Mouse (Mus musculus) kidney, postnatal 10 days (tissue): ENCODE data around the gene Dpm2.
A peak's percentile ranks its signal among the peaks of the same experiment; 100 is the strongest.

Experiments used
- DNase-seq: peaks from one replicate; pipeline ENCODE4 v3.0.0; 2021; ENCODE audit warnings: mixed read lengths

The Dpm2 gene

DNA sequence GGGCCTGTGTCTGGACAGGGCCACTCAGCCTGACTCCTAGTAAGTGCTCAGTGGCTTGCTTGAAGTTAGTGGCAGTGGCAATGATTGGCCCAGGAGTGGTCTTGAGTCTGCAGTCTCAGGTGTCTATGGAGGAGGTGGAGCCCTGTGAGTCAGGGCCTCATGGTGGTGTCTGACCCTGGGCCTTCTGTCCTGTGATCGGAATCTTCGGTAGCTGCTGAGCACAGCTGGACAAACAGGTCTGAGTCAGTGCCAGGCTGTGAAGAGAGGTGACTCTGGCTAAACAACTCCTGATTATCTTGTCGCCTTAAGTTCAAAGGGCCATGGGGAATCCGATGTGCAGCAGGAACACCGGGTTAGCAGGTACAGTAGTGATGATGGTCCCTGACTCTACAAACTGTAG lies 23.3 kb upstream of the Dpm2 start:
- DNase-seq, result no peak

DNA sequence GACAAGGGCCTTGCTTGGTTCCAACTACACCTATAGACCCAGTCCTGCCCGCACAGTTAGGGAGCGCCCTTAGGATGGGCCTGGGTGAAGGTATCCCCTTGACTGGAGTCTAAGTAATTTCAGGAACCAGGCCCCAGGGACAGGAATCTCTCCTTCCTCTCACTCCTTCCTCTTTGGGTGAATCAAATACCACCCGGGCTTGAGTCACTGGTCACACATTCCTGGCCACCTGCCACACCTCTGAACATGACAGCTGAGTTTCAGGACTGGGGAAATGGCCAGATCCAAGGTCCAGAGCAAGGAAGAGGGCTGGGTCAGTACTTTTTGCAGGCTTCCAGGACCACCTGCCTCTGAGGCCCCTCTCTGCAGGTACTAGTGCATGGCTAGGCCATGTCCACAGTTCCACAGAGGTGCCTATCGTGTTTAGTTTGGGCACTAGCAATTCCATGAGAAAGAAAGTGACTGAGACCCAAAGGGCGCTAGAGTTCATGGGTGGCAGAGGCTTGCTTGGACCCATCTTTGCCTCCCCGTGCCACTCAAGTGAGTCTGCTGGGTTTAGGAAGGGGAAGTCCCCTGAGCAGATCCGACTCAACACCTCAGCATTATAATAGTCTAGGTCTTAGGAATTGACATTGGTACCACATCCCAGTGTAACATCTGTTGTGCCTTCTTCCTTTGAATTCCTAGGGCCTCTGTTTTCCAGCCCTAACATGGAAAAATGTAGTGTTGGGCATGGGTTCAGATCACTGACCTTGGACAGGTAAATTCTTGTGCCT lies 22.5 kb upstream of the Dpm2 start:
- DNase-seq, result peak; percentile 66

DNA sequence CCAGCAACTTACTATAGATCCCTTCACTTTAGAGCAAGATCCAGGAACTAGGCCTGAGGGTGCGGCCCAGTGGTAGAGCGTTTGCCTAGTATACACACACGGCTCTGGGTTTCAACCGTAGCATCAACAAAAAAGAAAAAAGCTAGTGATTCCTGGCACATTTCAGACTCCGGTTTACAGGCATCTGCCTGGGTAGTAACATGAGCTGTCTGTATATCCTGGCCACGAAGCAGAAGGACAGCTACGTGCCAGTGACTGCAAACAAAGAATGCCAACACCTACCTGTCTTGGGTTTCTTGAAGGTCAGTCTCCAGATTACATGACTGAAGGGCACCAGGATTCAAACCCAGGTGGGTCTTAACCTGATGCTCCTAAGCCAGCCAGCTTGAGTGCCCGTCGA lies 21.5 kb upstream of the Dpm2 start:
- DNase-seq, result no peak

DNA sequence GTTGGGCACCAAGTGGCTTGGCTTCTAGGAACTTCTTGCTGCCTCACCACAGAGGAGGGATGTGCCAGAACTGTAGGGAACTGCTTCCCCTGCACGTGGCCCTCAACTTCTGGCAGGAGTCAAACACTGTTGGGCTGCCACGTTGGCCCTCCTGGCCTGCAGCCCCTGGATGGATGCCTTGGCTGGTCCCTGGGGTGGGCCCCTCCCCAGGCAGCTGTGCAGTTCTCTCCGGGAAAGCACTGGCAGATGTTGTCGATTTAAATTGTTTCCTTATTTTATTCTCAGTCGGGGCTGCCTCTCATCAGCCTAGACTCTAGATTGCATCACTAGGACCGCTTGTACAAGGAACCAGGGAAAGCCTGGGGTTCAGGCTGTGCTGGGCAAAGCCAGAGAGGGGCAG lies 20.9 kb upstream of the Dpm2 start:
- DNase-seq, result peak; percentile 55

DNA sequence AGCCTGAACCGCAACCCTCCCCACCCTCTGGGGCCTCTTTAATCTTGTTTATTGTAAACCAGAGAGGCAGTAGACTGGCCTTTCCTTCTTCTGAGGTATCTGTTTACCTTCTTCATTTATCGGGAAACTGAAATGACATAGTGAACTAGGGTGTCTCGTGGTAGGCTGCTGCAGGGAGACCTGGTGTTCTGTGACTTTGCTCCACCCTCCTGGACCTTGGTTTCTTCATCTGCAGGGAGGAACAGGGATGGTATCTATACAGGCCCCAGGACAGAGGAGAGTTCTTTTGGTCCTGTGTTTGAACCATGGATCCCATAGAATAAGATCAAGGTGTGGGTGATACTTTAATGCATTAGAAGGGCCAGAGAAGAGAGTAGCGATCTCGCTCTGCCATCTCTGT lies 19.4 kb upstream of the Dpm2 start:
- no peak for DNase-seq

DNA sequence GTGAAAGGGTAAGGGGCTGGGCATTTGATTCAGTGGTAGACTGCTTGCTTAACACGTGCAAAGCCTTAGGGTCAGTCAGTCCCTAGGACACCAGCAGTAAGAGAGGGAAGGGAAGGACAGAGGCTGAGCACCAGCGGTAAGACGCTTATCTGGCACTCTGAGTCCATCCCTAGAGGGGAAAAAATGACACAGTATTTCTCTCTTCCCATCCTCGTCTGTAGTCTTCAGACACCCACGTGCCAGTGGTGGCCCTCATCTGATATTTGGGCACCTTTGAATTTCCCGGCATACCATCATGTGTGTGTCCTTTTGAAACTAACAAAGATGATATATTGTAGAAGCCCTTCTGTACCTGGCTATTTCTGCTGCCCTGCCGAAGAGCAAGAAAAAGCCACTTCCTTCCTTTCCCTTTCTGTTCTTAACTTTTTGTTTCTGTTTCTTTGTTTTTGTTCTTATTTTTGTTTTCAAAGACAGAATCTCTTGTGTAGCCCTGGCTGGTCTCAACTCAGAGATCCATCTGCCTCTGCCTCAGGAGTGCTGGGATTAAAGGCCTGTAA lies 17.0 kb upstream of the Dpm2 start:
- no peak for DNase-seq

DNA sequence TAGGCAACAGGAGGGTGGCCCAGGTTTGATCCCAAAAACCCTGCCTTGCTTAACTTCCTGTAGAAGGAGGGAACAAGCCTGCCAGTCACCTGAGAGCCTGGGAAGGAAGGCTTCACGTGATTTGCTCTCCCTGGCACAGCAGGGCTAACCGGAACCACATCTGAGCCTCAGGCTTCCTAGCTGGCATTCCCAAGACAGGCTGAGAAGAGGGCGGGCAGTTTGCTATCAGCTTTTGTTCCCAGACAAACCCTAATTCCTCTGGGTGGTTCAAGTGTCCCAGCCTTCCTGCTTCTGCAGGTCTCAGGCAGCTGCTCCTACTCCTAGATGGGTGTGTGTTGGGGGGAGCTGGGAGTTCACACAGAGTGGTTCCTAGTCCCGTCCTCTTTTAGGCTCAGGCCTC lies 15.2 kb upstream of the Dpm2 start:
- peak; percentile 36 for DNase-seq

DNA sequence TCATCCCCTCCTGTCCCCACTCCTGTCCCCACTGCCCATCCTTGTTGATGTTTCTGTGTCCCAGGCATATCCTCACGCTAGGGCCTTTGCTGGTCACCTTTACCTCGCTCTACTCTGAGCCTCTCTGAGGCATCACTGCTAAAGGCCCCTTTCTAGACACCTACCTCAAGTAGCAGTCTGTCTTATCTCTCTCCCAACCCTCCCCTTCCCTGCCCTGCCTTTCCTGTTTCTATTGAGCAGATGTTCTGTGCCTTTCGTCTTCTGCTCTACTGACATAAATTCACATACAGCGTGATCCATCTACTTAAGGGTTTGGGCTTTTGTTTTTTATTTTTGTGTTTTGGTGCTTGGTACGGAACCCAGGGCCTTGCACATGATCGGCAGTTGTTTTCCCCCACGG lies 14.6 kb upstream of the Dpm2 start:
- no peak for DNase-seq

DNA sequence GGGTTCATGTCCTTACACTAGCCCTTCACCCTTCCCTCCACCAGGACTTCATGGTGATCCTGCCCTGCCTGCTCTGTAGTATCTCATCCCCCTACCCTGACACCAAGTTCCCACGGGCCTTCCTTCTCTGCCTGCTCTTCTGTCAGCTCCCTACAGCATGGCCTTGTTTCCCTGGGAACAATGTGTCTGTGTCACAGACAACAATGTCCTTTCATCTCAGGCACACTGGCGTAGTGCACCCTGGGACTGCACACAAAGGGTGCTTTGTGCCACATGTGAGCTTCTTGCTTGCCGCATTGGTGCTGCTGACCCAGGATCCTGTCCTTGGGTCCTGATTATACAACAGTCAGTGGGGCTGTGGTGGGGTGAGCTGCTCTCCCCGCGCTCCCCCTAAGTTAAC lies 11.1 kb upstream of the Dpm2 start:
- no peak for DNase-seq

DNA sequence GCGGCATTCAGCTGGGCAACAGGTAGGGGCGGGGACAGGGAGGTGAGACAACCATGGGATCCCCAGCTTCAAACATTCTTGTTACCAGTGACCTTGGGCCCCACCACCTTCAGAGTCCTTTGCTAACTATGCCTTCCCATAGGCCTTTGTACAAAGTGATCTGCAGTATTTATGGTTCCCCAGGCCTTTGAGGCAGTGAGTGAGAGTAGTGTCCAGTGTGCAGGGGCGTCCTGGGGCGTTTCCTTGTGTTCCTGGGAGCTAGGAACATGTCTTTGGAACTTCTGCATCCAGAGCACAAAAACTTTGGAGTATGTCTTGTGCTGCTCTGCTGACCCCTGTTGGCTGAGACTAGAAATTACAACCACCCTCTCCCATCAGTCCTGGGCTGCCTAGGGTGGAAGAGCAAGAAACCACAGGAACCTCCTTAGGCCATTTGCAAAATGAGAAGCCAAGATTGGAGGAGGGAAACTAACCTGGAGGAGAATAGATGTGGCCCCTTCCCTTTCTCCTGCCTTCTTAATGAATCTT lies 4.1 kb upstream of the Dpm2 start:
- peak; percentile 82 for DNase-seq

DNA sequence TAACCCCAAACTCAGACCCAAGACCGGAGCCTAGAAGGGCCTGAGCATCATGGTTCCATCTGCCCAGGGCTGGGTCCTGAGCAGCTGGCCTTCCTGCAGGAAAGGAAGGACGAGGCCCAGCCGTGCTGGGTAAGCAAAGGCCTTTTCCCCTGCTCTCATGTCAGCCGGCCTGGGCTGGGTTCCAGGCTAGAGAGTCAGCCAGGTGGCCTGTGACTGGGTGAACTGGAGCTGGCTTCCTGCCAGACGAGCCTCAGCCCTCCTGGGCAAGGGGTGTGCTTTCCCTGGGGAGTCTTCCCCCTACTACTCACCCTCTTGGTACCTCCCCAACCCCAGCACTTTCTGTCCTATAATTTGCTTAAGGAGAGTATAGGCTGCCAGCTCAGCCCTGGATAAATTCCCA lies 2.5 kb upstream of the Dpm2 start:
- peak; percentile 73 for DNase-seq

DNA sequence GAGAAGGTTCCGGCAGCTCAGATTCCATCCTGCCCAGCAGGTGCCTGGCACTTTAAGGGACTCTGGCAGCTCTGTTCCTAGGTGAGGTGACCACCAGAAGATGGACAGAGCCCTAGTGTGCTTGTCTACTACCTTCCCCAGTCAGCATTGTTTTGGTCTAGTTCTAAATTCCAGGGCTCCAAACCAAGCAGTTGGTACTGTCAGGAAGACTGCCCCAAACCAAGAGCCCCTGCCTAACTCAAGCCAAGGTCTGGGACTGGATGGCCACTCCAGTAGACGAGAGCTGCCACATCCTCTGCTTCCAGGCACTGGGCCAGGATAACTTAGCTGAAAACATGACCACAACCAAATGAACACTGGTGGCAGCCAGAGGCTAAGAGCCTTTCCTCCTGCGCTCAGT lies 1.7 kb upstream of the Dpm2 start:
- no peak for DNase-seq

DNA sequence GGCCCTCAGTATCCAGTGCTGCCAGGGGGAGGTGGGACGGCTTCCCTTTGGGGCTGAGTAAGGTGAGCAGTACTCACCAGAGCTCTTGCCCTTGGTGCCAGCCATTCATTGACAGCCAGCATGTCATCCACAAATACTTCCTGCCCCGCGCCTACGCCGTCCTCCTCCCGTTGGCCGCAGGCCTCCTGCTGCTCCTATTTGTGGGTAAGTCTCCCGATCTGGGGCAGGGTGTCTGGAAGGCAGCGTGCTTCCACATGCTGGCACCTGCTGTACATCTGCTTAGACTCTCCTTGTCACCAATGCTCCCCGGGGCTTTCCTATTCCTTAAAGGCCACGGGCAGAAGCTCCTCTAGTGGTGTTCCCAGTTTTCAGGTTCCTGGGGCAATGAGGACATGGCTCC lies 1.5 kb downstream of the Dpm2 start:
- no peak for DNase-seq

DNA sequence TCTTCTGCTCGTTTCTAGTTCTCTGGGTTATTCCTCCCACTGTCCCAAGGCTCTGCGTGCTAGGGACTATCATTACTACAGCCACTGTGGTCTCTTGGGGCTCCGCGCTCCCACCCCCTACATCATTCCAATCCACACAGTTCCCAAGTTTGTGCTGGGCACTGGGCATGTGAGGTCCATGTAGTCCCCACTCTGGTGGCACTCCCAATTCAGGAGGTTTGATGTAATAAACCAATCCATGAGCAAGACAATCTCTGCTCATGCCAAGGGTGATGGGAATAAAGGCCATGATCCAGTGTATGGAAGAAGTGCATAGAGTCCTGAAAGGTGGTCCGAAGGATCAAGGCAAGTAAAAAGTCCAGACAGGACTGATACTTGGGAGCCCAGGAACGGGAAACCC lies 3.8 kb downstream of the Dpm2 start, which contains the start of gene Pip5kl1:
Pip5kl1 (plus strand) TSS at position 301 of the 400 bp plus-strand sequence.
- no peak for DNase-seq

DNA sequence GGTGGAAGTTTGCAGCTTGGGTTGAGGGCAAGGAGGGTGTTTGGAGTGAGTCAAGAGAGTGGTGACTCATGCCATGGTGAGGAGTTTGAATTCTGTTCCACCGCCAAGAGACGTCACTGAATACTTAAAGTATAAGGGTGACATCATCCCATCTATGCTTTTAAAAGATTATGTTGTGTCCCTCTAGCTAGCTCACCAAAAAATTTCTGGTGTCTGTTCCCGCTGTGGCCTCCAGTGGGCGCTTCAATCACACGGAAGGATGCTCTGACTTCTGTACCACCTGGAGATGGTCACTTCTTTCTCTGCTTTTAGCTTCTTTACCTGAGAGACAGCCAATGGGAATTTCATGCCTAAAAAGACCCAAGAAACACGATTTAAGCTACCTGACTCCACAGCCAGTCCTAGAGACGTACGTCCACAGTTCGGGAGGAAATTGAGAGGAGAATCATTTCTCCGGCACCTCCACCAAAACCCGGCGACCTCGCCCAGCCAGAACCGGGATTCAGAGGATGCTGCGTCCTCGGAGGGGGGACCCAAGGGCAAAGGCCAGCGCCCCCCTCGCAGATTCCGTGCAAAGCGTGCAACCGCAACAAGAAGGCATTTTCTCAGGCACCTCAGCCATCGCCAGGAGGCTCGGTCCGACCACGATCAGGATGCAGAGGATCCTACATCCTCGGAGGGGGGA lies 4.4 kb downstream of the Dpm2 start:
- peak; percentile 68 for DNase-seq

DNA sequence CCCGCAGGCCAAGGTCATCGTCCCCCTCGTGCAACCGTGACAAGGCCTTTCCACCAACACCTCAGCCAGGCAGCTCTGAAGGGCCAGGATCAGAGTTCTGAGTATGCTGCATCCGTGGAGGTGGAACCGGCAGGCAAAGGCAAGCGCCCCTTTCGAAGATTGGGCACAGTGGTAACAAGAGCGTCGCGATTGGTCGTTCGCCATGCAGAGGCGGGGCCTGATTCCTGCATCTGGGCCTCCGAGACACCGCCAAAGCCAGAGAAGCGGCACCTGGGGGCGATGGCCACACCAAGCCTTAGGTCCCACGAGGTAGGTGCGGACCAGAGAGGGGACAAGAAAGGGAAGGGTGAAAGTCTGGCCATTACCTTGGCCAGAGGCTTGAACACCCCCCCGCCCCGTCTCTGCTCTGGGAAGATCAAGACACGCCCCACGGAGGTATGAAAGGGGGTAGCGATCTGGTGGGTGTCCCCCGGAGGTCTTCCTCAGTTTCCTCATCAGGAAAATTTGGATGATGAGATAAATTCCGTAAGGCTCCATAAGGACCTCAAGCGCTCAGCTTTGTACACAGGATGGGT lies 5.0 kb downstream of the Dpm2 start, which contains the start of gene 9430097D07Rik:
9430097D07Rik (minus strand) TSS at position 99 of the 575 bp plus-strand sequence.
- DNase-seq, result peak; percentile 46

DNA sequence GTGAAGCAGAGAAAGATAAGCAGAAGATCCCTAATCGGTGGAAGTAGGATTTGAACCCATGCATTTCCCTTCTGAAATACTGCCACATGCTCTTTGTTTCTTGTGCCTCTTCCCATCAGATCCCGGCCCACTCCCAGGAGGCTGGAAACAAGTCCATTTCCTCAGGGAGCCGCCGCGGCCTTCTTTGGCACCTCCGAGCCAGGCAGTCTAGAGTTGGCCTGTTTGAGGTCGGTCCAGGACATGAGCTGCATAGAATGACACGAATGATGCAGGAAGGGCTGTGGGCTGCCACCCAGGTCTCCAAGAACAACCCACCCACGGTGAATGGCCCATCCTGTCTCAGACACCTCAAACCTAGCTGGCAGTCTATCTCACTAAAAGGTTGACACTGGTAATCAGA lies 5.9 kb downstream of the Dpm2 start:
- no peak for DNase-seq

DNA sequence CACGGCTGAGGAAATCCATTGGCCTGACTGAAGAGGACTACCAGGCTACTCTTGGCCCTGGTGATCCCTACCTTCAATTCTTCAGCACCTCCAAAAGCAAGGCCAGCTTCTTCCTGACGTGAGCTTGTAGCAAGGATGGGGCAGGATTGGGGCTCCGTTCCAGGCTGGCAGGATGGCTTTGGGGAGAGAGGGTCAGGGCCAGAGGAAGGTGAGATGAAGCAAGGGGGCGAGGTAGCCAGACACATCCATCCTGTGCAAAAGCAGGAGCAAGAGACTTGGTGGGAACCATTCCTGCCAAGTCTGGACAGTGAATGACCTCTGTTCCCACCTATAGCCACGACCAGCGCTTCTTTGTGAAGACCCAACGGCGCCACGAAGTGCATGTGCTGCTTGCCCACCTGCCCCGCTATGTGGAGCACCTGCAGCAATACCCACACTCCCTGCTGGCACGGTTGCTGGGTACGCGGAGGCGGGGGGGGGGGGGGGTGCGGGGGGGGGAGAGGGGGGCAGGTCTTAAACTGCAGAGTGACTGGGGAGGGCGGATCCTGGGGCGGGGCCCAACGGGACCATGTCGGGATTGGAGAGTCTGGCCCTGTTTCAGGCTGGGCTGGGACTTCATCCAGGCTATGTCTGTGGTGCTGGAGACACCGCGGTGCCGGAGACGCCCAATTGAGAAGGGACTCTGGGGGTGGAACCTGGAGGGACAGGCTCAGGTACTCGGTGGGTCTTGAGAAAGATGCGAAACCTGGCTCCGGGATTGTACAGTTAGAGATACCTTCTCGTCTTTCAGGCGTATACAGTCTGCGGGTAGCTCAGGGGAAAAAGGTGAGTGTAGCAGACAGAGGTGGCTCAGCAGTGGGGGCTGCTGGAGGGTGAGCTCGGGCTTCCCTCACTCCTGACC lies 7.7 kb downstream of the Dpm2 start:
- DNase-seq, result peak; percentile 64

DNA sequence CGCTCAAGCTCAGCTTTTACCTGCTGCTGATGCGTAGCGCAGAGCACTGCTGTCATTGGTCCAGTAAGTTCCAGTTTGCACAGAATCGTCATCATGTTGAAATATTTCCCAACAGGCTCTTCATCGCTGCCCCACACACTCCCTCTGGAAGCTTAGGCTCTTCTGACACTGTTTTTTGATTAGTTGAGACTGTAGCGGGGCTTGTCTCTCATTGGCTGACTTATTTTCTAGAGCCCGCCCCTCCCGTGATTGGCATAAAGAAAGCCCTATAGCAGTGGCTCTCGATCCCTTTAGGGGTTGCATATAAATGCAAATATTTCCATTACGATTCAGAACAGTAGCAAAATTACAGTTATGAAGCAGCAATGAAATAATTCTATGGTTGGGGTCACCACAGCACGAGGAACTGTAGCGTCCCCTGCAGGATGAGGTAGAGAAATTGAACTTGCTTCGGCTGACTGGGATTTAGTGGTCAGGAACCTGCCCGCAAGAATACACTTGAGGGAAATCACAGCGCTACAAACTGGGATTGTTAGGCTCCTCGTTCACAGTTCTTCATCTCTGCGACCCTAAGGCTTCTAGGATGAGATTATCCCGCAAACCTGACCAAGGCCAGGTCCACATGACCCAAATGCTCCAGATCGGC lies 10.9 kb downstream of the Dpm2 start:
- DNase-seq, result peak; percentile 56

DNA sequence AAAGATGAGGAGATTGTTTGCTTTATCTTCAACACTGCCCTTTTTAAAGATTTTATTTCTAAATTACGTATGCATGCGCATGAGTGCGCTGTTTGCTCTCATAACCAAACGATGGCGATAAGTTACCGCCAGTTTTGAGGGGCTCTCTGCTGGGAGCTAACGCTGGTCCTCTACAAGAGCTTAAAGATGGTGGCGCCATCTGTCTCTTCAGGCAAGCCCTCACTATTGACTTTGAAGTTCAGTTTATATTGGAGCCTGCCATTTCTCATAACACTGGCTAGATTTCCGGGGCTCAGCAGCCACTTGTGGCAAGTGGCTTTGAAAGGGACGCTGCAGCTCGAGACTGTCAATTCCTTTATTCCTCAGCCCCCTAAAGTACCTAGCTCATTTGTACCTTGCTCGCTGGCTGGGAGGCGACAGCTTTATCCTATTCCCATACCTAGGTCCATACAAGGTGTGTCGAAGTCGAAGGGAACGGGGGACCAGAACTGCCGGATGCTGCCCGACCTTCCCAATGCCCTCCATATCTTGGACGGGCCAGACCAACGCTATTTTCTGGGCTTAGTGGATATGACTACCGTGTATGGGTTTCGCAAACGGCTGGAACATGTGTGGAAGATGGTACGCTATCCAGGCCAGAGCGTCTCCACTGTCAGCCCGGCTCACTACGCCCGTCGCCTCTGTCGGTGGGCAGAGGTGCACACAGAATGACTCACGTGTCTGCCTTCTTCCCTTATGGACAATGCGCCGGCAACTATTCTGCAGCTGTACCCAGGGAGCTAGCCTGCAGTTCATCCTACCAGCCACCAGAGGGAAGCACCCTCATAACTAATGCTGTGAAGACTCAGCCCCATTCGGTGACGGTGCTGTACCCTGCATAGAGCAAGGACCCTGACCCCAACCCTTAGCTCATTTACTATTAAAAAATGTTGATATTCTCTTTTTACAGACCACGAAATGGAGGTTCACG lies 12.5 kb downstream of the Dpm2 start:
- peak; percentile 87 for DNase-seq
